Mouse (Mus musculus): Measurements from ENCODE around the gene Elp4.

The Elp4 gene

GRCm38 (mm10) chr2:105715409-105716115 is 188.8 kb downstream of the Elp4 start:
- DNase-seq (ENCODE audit: low spot score in 2 of 2): no peak

GRCm38 (mm10) chr2:105710511-105710910 is 193.9 kb downstream of the Elp4 start:
- DNase-seq (ENCODE audit: low spot score in 2 of 2): no peak

- DNase-seq (ENCODE audit: low spot score in 2 of 2): no peak
Measured at GRCm38 (mm10) chr2:105709126-105709525, 195.2 kb downstream of the Elp4 start.

- DNase-seq (ENCODE audit: low spot score in 2 of 2): no peak
Measured at GRCm38 (mm10) chr2:105705320-105705719, 199.0 kb downstream of the Elp4 start.

GRCm38 (mm10) chr2:105702586-105702985 is 201.8 kb downstream of the Elp4 start:
- no peak for DNase-seq (ENCODE audit: low spot score in 2 of 2)

- no peak for DNase-seq (ENCODE audit: low spot score in 2 of 2)
Measured at GRCm38 (mm10) chr2:105701781-105702180, 202.6 kb downstream of the Elp4 start.

GRCm38 (mm10) chr2:105698631-105699030 is 205.7 kb downstream of the Elp4 start:
- DNase-seq (ENCODE audit: low spot score in 2 of 2): no peak

GRCm38 (mm10) chr2:105697741-105698140 is 206.6 kb downstream of the Elp4 start:
- no peak for DNase-seq (ENCODE audit: low spot score in 2 of 2)

- DNase-seq (ENCODE audit: low spot score in 2 of 2): no peak
Measured at GRCm38 (mm10) chr2:105691296-105691695, 213.1 kb downstream of the Elp4 start.

- no peak for DNase-seq (ENCODE audit: low spot score in 2 of 2)
Measured at GRCm38 (mm10) chr2:105689771-105690639, 214.4 kb downstream of the Elp4 start.

- DNase-seq (ENCODE audit: low spot score in 2 of 2): no peak
Measured at GRCm38 (mm10) chr2:105689304-105689770, 215.0 kb downstream of the Elp4 start.

- DNase-seq (ENCODE audit: low spot score in 2 of 2): no peak
Measured at GRCm38 (mm10) chr2:105688436-105689303, 215.7 kb downstream of the Elp4 start.

- DNase-seq (ENCODE audit: low spot score in 2 of 2): no peak
Measured at GRCm38 (mm10) chr2:105688011-105688410, 216.4 kb downstream of the Elp4 start.

GRCm38 (mm10) chr2:105687317-105687991 is 216.9 kb downstream of the Elp4 start:
- DNase-seq (ENCODE audit: low spot score in 2 of 2): peak in 1 of 2 experiments; percentile 75

- DNase-seq (ENCODE audit: low spot score in 2 of 2): no peak
Measured at GRCm38 (mm10) chr2:105686363-105687316, 217.7 kb downstream of the Elp4 start.

- no peak for DNase-seq (ENCODE audit: low spot score in 2 of 2)
Measured at GRCm38 (mm10) chr2:105685651-105686050, 218.7 kb downstream of the Elp4 start.

GRCm38 (mm10) chr2:105684991-105685650 is 219.2 kb downstream of the Elp4 start:
- no peak for DNase-seq (ENCODE audit: low spot score in 2 of 2)

- no peak for DNase-seq (ENCODE audit: low spot score in 2 of 2)
Measured at GRCm38 (mm10) chr2:105683771-105684410, 220.5 kb downstream of the Elp4 start.
